Mouse (Mus musculus): ENCODE data around the gene Upb1. TPM values are rescaled to one million over a fixed set of nuclear protein-coding genes. Genes with fewer than 3 reads are reported as not detected.
"Not testable (repeated sequence)": the region's sequence is repeated elsewhere in the genome, so short reads cannot be mapped to it uniquely, and the experiment has no call there.

Upb1 gene
- polyA plus RNA-seq, 1 experiment from 2014 or later, result 0.15 TPM

GRCm38 (mm10) chr10:75475139-75475850 is 74.4 kb downstream of the Upb1 start:
- not testable (repeated sequence) for H3K36me3 ChIP-seq (replicated peaks); H3K4me1 ChIP-seq; H3K9me3 ChIP-seq; H3K4me3 ChIP-seq; DNase-seq (ENCODE audit: extremely low spot score, low spot score); H3K27ac ChIP-seq; H3K27me3 ChIP-seq (ENCODE audit: poor library complexity, severe bottlenecking)
- WGBS, result 40% methylated on average over 5 of the region's 6 CpGs

GRCm38 (mm10) chr10:75477034-75477433 is 76.1 kb downstream of the Upb1 start:
- 87% methylated on average over 9 of the region's 9 CpGs for WGBS
- Histone ChIP-seq H3K27me3 (ENCODE audit: poor library complexity, severe bottlenecking) (no peaks in the 10 kb centered on the region), H3K27ac (no peak overlapping the region), H3K4me1 (peaks cover 7% of the 10 kb centered on the region), H3K36me3 (replicated peaks) (no peaks in the 10 kb centered on the region), H3K4me3 (no peak overlapping the region), H3K9me3 (no peaks in the 10 kb centered on the region)
- DNase-seq (ENCODE audit: extremely low spot score, low spot score), result no peak

- 88% methylated on average over 2 of the region's 2 CpGs for WGBS
- Histone ChIP-seq H3K4me3 (no peak overlapping the region), H3K27ac (no peak overlapping the region), H3K9me3 (no peaks in the 10 kb centered on the region), H3K4me1 (peaks cover 1% of the 10 kb centered on the region), H3K36me3 (replicated peaks) (no peaks in the 10 kb centered on the region), H3K27me3 (ENCODE audit: poor library complexity, severe bottlenecking) (no peaks in the 10 kb centered on the region)
- DNase-seq (ENCODE audit: extremely low spot score, low spot score), result no peak
Measured at GRCm38 (mm10) chr10:75479955-75480354, 79.0 kb downstream of the Upb1 start.

GRCm38 (mm10) chr10:75481703-75482102 is 80.8 kb downstream of the Upb1 start:
- Histone ChIP-seq H3K27ac (no peak overlapping the region), H3K4me1 (no peaks in the 10 kb centered on the region), H3K4me3 (no peak overlapping the region), H3K9me3 (no peaks in the 10 kb centered on the region), H3K27me3 (ENCODE audit: poor library complexity, severe bottlenecking) (no peaks in the 10 kb centered on the region), H3K36me3 (replicated peaks) (no peaks in the 10 kb centered on the region)
- DNase-seq (ENCODE audit: extremely low spot score, low spot score), result no peak
- WGBS, result 93% methylated on average over 4 of the region's 4 CpGs

GRCm38 (mm10) chr10:75482271-75482670 is 81.4 kb downstream of the Upb1 start:
- Histone ChIP-seq H3K9me3 (no peaks in the 10 kb centered on the region), H3K27me3 (ENCODE audit: poor library complexity, severe bottlenecking) (no peaks in the 10 kb centered on the region), H3K36me3 (replicated peaks) (no peaks in the 10 kb centered on the region), H3K27ac (no peak overlapping the region), H3K4me3 (no peak overlapping the region), H3K4me1 (no peaks in the 10 kb centered on the region)
- WGBS, result 88% methylated on average over 5 of the region's 5 CpGs
- no peak for DNase-seq (ENCODE audit: extremely low spot score, low spot score)

GRCm38 (mm10) chr10:75482919-75483483 is 82.1 kb downstream of the Upb1 start:
- Histone ChIP-seq H3K27ac (no peak overlapping the region), H3K36me3 (replicated peaks) (no peaks in the 10 kb centered on the region), H3K4me3 (no peak overlapping the region), H3K9me3 (no peaks in the 10 kb centered on the region), H3K27me3 (ENCODE audit: poor library complexity, severe bottlenecking) (no peaks in the 10 kb centered on the region), H3K4me1 (no peaks in the 10 kb centered on the region)
- 90% methylated on average over 11 of the region's 11 CpGs for WGBS
- DNase-seq (ENCODE audit: extremely low spot score, low spot score), result no peak

- 89% methylated on average over 6 of the region's 6 CpGs for WGBS
- Histone ChIP-seq H3K27ac (no peak overlapping the region), H3K36me3 (replicated peaks) (no peaks in the 10 kb centered on the region), H3K4me3 (no peak overlapping the region), H3K4me1 (no peaks in the 10 kb centered on the region), H3K9me3 (no peaks in the 10 kb centered on the region), H3K27me3 (ENCODE audit: poor library complexity, severe bottlenecking) (no peaks in the 10 kb centered on the region)
- no peak for DNase-seq (ENCODE audit: extremely low spot score, low spot score)
Measured at GRCm38 (mm10) chr10:75484066-75484465, 83.2 kb downstream of the Upb1 start.

GRCm38 (mm10) chr10:75484767-75485166 is 83.9 kb downstream of the Upb1 start:
- 90% methylated on average over 6 of the region's 6 CpGs for WGBS
- H3K36me3 ChIP-seq (replicated peaks), result no peaks in the 10 kb centered on the region
- no peaks in the 10 kb centered on the region for H3K27me3 ChIP-seq (ENCODE audit: poor library complexity, severe bottlenecking)
- H3K4me1 ChIP-seq, result no peaks in the 10 kb centered on the region
- H3K9me3 ChIP-seq, result no peaks in the 10 kb centered on the region
- no peak overlapping the region for H3K27ac ChIP-seq
- no peak for DNase-seq (ENCODE audit: extremely low spot score, low spot score)
- no peak overlapping the region for H3K4me3 ChIP-seq

- peak; percentile 74 for DNase-seq (ENCODE audit: extremely low spot score, low spot score)
- 62% methylated on average over 9 of the region's 9 CpGs for WGBS
- Histone ChIP-seq H3K27ac (no peak overlapping the region), H3K9me3 (no peaks in the 10 kb centered on the region), H3K27me3 (ENCODE audit: poor library complexity, severe bottlenecking) (no peaks in the 10 kb centered on the region), H3K4me3 (no peak overlapping the region), H3K4me1 (no peaks in the 10 kb centered on the region), H3K36me3 (replicated peaks) (no peaks in the 10 kb centered on the region)
Measured at GRCm38 (mm10) chr10:75486086-75486979, 85.4 kb downstream of the Upb1 start.

- WGBS, result 71% methylated on average over 3 of the region's 3 CpGs
- DNase-seq (ENCODE audit: extremely low spot score, low spot score), result no peak
- Histone ChIP-seq H3K4me1 (no peaks in the 10 kb centered on the region), H3K4me3 (no peak overlapping the region), H3K9me3 (no peaks in the 10 kb centered on the region), H3K27ac (no peak overlapping the region), H3K36me3 (replicated peaks) (no peaks in the 10 kb centered on the region), H3K27me3 (ENCODE audit: poor library complexity, severe bottlenecking) (no peaks in the 10 kb centered on the region)
Measured at GRCm38 (mm10) chr10:75487131-75487530, 86.2 kb downstream of the Upb1 start.

- Histone ChIP-seq H3K9me3 (no peaks in the 10 kb centered on the region), H3K36me3 (replicated peaks) (no peaks in the 10 kb centered on the region), H3K4me3 (no peak overlapping the region), H3K27me3 (ENCODE audit: poor library complexity, severe bottlenecking) (no peaks in the 10 kb centered on the region), H3K27ac (no peak overlapping the region), H3K4me1 (no peaks in the 10 kb centered on the region)
- DNase-seq (ENCODE audit: extremely low spot score, low spot score), result no peak
- 81% methylated on average over 2 of the region's 2 CpGs for WGBS
Measured at GRCm38 (mm10) chr10:75489522-75489921, 88.6 kb downstream of the Upb1 start.

GRCm38 (mm10) chr10:75490731-75491130 is 89.8 kb downstream of the Upb1 start:
- no peaks in the 10 kb centered on the region for H3K27me3 ChIP-seq (ENCODE audit: poor library complexity, severe bottlenecking)
- H3K36me3 ChIP-seq (replicated peaks), result no peaks in the 10 kb centered on the region
- no peaks in the 10 kb centered on the region for H3K9me3 ChIP-seq
- H3K4me3 ChIP-seq, result no peak overlapping the region
- H3K4me1 ChIP-seq, result no peaks in the 10 kb centered on the region
- no peak for DNase-seq (ENCODE audit: extremely low spot score, low spot score)
- 80% methylated on average over 2 of the region's 2 CpGs for WGBS
- no peak overlapping the region for H3K27ac ChIP-seq

All from forebrain, embryonic 10.5 days (tissue).